Mouse (Mus musculus): ENCODE data around the gene Il15. TPM values are rescaled to one million over a fixed set of nuclear protein-coding genes. Genes with fewer than 3 reads are reported as not detected.

The Il15 gene
- total RNA-seq (2023): 1.7 TPM

DNA sequence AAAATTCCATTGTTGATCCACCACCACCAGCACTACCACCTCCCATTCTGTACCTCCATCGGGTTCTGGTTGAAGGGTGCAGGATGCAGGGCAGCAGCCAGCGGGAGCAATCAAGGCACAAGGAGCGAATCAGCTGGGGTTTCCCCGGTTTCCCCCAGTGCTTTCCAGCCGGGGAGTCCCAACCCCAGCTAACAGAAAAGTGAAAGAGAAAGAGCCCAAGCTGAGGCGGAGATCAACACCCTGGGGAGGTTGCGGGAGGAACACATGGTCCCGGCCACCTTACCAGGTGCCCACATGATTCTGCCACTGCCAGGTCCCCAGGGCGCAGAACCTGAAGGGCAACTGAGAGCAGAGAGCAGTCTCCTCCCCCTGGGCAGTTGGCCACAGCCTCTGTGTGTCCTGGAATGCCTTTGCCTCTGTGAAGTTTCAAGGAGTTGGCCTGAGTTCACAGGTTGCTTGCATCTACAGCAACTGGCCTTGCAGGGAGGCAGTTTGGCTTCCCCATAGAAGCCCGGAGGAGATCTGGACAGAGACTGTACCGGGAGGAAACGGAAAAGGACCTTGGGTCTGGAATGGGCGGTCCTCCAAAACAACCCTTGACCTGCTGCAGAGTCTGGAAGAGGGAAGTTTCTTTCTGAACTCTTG, at the start of gene Il15:
TSS of gene Il15 (minus strand) at position 537 of the 645 bp plus-strand sequence.

